Mouse (Mus musculus) splenic B cell, adult 2 months (primary cell): ENCODE measurements around the gene Tmem107.
A peak's percentile ranks its signal among the peaks of the same experiment; 100 is the strongest.

Experiments used
- DNase-seq: peaks from one replicate; pipeline ENCODE4 v3.0.0-alpha.2; 2011; ENCODE audit warnings: low read depth, low spot score
- H3K27me3 ChIP-seq: 2 replicates; pipeline ENCODE4 v1.6.1; 2012; ENCODE audit warnings: mild to moderate bottlenecking, low read length, moderate library complexity, mixed read lengths; ENCODE audit not compliant: control insufficient read depth, poor library complexity, insufficient read depth, severe bottlenecking
- H3K36me3 ChIP-seq: 2 replicates; pipeline ENCODE4 v1.6.1; 2012; ENCODE audit warnings: mild to moderate bottlenecking, low read length, moderate library complexity, mixed read lengths; ENCODE audit not compliant: control insufficient read depth, poor library complexity, insufficient read depth, severe bottlenecking

Gene Tmem107

GRCm38 (mm10) chr11:69100639-69101360, 30.2 kb downstream of the Tmem107 start:
- peaks cover 39% of the 10 kb centered on the region for H3K36me3 ChIP-seq
- no peaks in the 10 kb centered on the region for H3K27me3 ChIP-seq
- peak; percentile 49 for DNase-seq

- DNase-seq: no peak
- Histone ChIP-seq H3K36me3 (peaks cover 44% of the 10 kb centered on the region), H3K27me3 (no peaks in the 10 kb centered on the region)
Observed at GRCm38 (mm10) chr11:69101604-69102402, 31.2 kb downstream of the Tmem107 start.

- Histone ChIP-seq H3K27me3 (no peaks in the 10 kb centered on the region), H3K36me3 (peaks cover 44% of the 10 kb centered on the region)
- DNase-seq: peak; percentile 24
Observed at GRCm38 (mm10) chr11:69102403-69102725, 31.8 kb downstream of the Tmem107 start.

GRCm38 (mm10) chr11:69103121-69103520, 32.5 kb downstream of the Tmem107 start:
- H3K36me3 ChIP-seq: peaks cover 47% of the 10 kb centered on the region
- DNase-seq: no peak

GRCm38 (mm10) chr11:69103531-69104435, 33.2 kb downstream of the Tmem107 start:
- Histone ChIP-seq H3K36me3 (peaks cover 49% of the 10 kb centered on the region), H3K27me3 (no peaks in the 10 kb centered on the region)
- DNase-seq: peak; percentile 18

More at GRCm38 (mm10) chr11:69103121-69103520, 32.5 kb downstream of the Tmem107 start:
- no peaks in the 10 kb centered on the region for H3K27me3 ChIP-seq

GRCm38 (mm10) chr11:69104487-69104886, 33.9 kb downstream of the Tmem107 start:
- Histone ChIP-seq H3K27me3 (no peaks in the 10 kb centered on the region), H3K36me3 (peaks cover 53% of the 10 kb centered on the region)
- DNase-seq: peak; percentile 12

- DNase-seq: peak; percentile 12
- Histone ChIP-seq H3K27me3 (no peaks in the 10 kb centered on the region), H3K36me3 (peaks cover 55% of the 10 kb centered on the region)
Observed at GRCm38 (mm10) chr11:69105227-69105626, 34.6 kb downstream of the Tmem107 start.

GRCm38 (mm10) chr11:69105796-69106195, 35.2 kb downstream of the Tmem107 start:
- peak; percentile 18 for DNase-seq
- peaks cover 51% of the 10 kb centered on the region for H3K36me3 ChIP-seq
- H3K27me3 ChIP-seq: no peaks in the 10 kb centered on the region

- Histone ChIP-seq H3K36me3 (peaks cover 46% of the 10 kb centered on the region), H3K27me3 (no peaks in the 10 kb centered on the region)
- DNase-seq: no peak
Observed at GRCm38 (mm10) chr11:69106299-69106698, 35.7 kb downstream of the Tmem107 start.

- peak; percentile 24 for DNase-seq
- no peaks in the 10 kb centered on the region for H3K27me3 ChIP-seq
- peaks cover 41% of the 10 kb centered on the region for H3K36me3 ChIP-seq
Observed at GRCm38 (mm10) chr11:69106842-69107241, 36.2 kb downstream of the Tmem107 start.

GRCm38 (mm10) chr11:69107676-69108075, 37.1 kb downstream of the Tmem107 start:
- Histone ChIP-seq H3K36me3 (peaks cover 34% of the 10 kb centered on the region), H3K27me3 (no peaks in the 10 kb centered on the region)
- DNase-seq: no peak

GRCm38 (mm10) chr11:69108223-69108622, 37.6 kb downstream of the Tmem107 start:
- no peak for DNase-seq
- H3K36me3 ChIP-seq: peaks cover 28% of the 10 kb centered on the region
- H3K27me3 ChIP-seq: no peaks in the 10 kb centered on the region

- no peaks in the 10 kb centered on the region for H3K27me3 ChIP-seq
- peaks cover 23% of the 10 kb centered on the region for H3K36me3 ChIP-seq
- peak; percentile 22 for DNase-seq
Observed at GRCm38 (mm10) chr11:69109032-69109900, 38.7 kb downstream of the Tmem107 start.
